Mouse (Mus musculus): ENCODE measurements around the gene Mrtfa. TPM values are rescaled to one million over a fixed set of nuclear protein-coding genes. Genes with fewer than 3 reads are reported as not detected.

Mrtfa gene
- polyA plus RNA-seq, 2 experiments from 2014 or later, result 41.0 to 78.2 TPM

GRCm38 (mm10) chr15:81154846-81155624 is 35.5 kb downstream of the Mrtfa start:
- peak; percentile 39 for ATAC-seq

GRCm38 (mm10) chr15:81141956-81142576 is 48.5 kb downstream of the Mrtfa start:
- ATAC-seq, result no peak

- no peak for ATAC-seq
Measured at GRCm38 (mm10) chr15:81140004-81140403, 50.6 kb downstream of the Mrtfa start.

GRCm38 (mm10) chr15:81137298-81137697 is 53.3 kb downstream of the Mrtfa start:
- ATAC-seq, result no peak

GRCm38 (mm10) chr15:81133781-81134180 is 56.8 kb downstream of the Mrtfa start:
- ATAC-seq, result no peak

- ATAC-seq, result peak; percentile 57
Measured at GRCm38 (mm10) chr15:81131152-81131551, 59.4 kb downstream of the Mrtfa start.

GRCm38 (mm10) chr15:81129970-81130369 is 60.6 kb downstream of the Mrtfa start:
- no peak for ATAC-seq

GRCm38 (mm10) chr15:81128155-81128838 is 62.3 kb downstream of the Mrtfa start:
- no peak for ATAC-seq

GRCm38 (mm10) chr15:81124282-81124681 is 66.3 kb downstream of the Mrtfa start:
- no peak for ATAC-seq

GRCm38 (mm10) chr15:81123122-81123521 is 67.4 kb downstream of the Mrtfa start:
- ATAC-seq, result no peak

GRCm38 (mm10) chr15:81122535-81122934 is 68.0 kb downstream of the Mrtfa start:
- ATAC-seq, result no peak

GRCm38 (mm10) chr15:81122078-81122477 is 68.5 kb downstream of the Mrtfa start:
- no peak for ATAC-seq

- no peak for ATAC-seq
Measured at GRCm38 (mm10) chr15:81120946-81121345, 69.6 kb downstream of the Mrtfa start.

- no peak for ATAC-seq
Measured at GRCm38 (mm10) chr15:81120140-81120539, 70.4 kb downstream of the Mrtfa start.

GRCm38 (mm10) chr15:81118226-81118625 is 72.3 kb downstream of the Mrtfa start:
- no peak for ATAC-seq

GRCm38 (mm10) chr15:81112589-81112988 is 78.0 kb downstream of the Mrtfa start:
- no peak for ATAC-seq

- no peak for ATAC-seq
Measured at GRCm38 (mm10) chr15:81110315-81110714, 80.2 kb downstream of the Mrtfa start.

GRCm38 (mm10) chr15:81105962-81106361 is 84.6 kb downstream of the Mrtfa start:
- no peak for ATAC-seq

GRCm38 (mm10) chr15:81104585-81105259 is 85.8 kb downstream of the Mrtfa start:
- peak; percentile 96 for ATAC-seq

- ATAC-seq, result no peak
Measured at GRCm38 (mm10) chr15:81103500-81103899, 87.1 kb downstream of the Mrtfa start.

GRCm38 (mm10) chr15:81102274-81102879 is 88.2 kb downstream of the Mrtfa start:
- ATAC-seq, result no peak

- ATAC-seq, result peak; percentile 6
Measured at GRCm38 (mm10) chr15:81101316-81101715, 89.2 kb downstream of the Mrtfa start.

GRCm38 (mm10) chr15:81099269-81099668 is 91.3 kb downstream of the Mrtfa start:
- no peak for ATAC-seq

All from CD4-positive, CD25-positive, alpha-beta regulatory T cell, adult 4 months (primary cell).